Comparison of ENCODE assay signal across 10 mouse cellular contexts in genomic region chr2:168415140-168415539, GRCm38 (mm10).
DNase-seq lines count a peak whose midpoint lies in the region; ATAC-seq lines count a peak whose summit lies in the region.
"Had no signal": no experiment of that assay in that cellular context is flagged by ENCODE, and none has a peak within 500 bp of the region (broad histone marks: within the 10 kb centered on the region; RNA-seq: fewer than 3 reads in every experiment).

No protein-coding gene starts in this region.

- H3K9me3 ChIP-seq in heart, embryonic 11.5 days (replicated peaks; ENCODE audit: control insufficient read depth, low read length), result no peaks in the 10 kb centered on the region
- no peaks in the 10 kb centered on the region for H3K9me3 ChIP-seq in liver, embryonic 11.5 days (ENCODE audit: control insufficient read depth, low read length)

- ATAC-seq in heart, embryonic 11.5 days (replicated peaks; ENCODE audit: insufficient number of reproducible peaks, low FRiP score, low TSS enrichment), result no peak
- no peak for ATAC-seq in liver, embryonic 11.5 days (replicated peaks; ENCODE audit: low FRiP score)
- ATAC-seq: activated CD4-positive, CD25-positive, alpha-beta regulatory T cell, adult 4 months had no signal

- no peaks in the 10 kb centered on the region for H3K4me1 ChIP-seq in heart, embryonic 11.5 days (ENCODE audit: control insufficient read depth, insufficient read depth, low read length)
- no peaks in the 10 kb centered on the region for H3K4me1 ChIP-seq in liver, embryonic 11.5 days (replicated peaks; ENCODE audit: control insufficient read depth, insufficient read depth, low read length)

- no peaks in the 10 kb centered on the region for H3K36me3 ChIP-seq in heart, embryonic 11.5 days (ENCODE audit: control insufficient read depth, insufficient read depth, low read length)
- no peaks in the 10 kb centered on the region for H3K36me3 ChIP-seq in liver, embryonic 11.5 days (ENCODE audit: control insufficient read depth, insufficient read depth, low read length)

- 24% methylated on average over 17 of the region's 17 CpGs for WGBS in heart, embryonic 11.5 days (ENCODE audit: insufficient replicate concordance)
- WGBS in liver, embryonic 11.5 days, result 24% methylated on average over 17 of the region's 17 CpGs

- H3K27ac ChIP-seq in heart, embryonic 11.5 days (ENCODE audit: low read depth, low read length), result no peak overlapping the region
- H3K27ac ChIP-seq in liver, embryonic 11.5 days (ENCODE audit: low read depth, low read length), result no peak overlapping the region

- H3K9ac ChIP-seq in heart, embryonic 11.5 days (ENCODE audit: low read depth, low read length), result no peak overlapping the region
- H3K9ac ChIP-seq in liver, embryonic 11.5 days (ENCODE audit: low read depth, low read length), result no peak overlapping the region

- H3K4me3 ChIP-seq in heart, embryonic 11.5 days (ENCODE audit: low read depth, low read length), result no peak overlapping the region
- H3K4me3 ChIP-seq in liver, embryonic 11.5 days (ENCODE audit: low read depth, low read length), result no peak overlapping the region
- H3K4me3 ChIP-seq: myocyte had no signal

- peaks cover 27% of the 10 kb centered on the region for H3K27me3 ChIP-seq in heart, embryonic 11.5 days (ENCODE audit: control insufficient read depth, insufficient read depth, low read length)
- no peaks in the 10 kb centered on the region; the same call in 1 of the 2 replicates for H3K27me3 ChIP-seq in liver, embryonic 11.5 days (replicated peaks; ENCODE audit: control insufficient read depth, insufficient read depth, low read length)

- H3K4me2 ChIP-seq in heart, embryonic 11.5 days, result no peak overlapping the region
- no peak overlapping the region for H3K4me2 ChIP-seq in liver, embryonic 11.5 days

- peak; percentile 9 for DNase-seq in heart, postnatal 4 days
- DNase-seq in spleen, postnatal 4 days (ENCODE audit: low spot score in 2 of 2), result peak; percentile 31 to 72
- no peak for DNase-seq in spleen, postnatal 36 days (ENCODE audit: low spot score in 2 of 2)
- DNase-seq in liver, embryonic 11.5 days (ENCODE audit: low spot score), result peak; percentile 40
- no peak for DNase-seq in urinary bladder, postnatal 36 days (ENCODE audit: low spot score in 2 of 2)
- DNase-seq in urinary bladder, adult 2 months (ENCODE audit: low spot score), result no peak
- no peak for DNase-seq in frontal cortex, postnatal 10 days (ENCODE audit: low spot score in 2 of 2)

Comparison
In these comparisons a context has a peak if more than half of its experiments do, and no peak if none do; other contexts are left out.
1. DNase-seq: peak in heart, postnatal 4 days (single experiment), spleen, postnatal 4 days (2 of 2) and liver, embryonic 11.5 days (single experiment); none in spleen, postnatal 36 days (0 of 2), urinary bladder, postnatal 36 days (0 of 2), urinary bladder, adult 2 months (single experiment) and frontal cortex, postnatal 10 days (0 of 2).